Mouse (Mus musculus) hindbrain, embryonic 14.5 days (tissue): ENCODE measurements around the gene Srpk2. TPM values are rescaled to one million over a fixed set of nuclear protein-coding genes. Genes with fewer than 3 reads are reported as not detected.

ENCODE experiments used
- ATAC-seq: fragments of 200-750 bp; cut with Nextera tagmentation; 2 replicates; pipeline ENCODE4 v1.8.0; 2017; ENCODE audit warnings: moderate number of reproducible peaks, mild to moderate bottlenecking, moderate TSS enrichment, moderate library complexity; ENCODE audit not compliant: low FRiP score
- DNase-seq: peaks from one replicate; pipeline ENCODE4 v3.0.0-alpha.2; 2015; ENCODE audit warnings: low spot score
- H3K27ac ChIP-seq: fragments of 300-500 bp; sonication (generic); 2 replicates; pipeline ENCODE4 v1.5.1; 2014; ENCODE audit warnings: mild to moderate bottlenecking, moderate library complexity
- H3K27me3 ChIP-seq: fragments of 300-500 bp; sonication (generic); 2 replicates; pipeline ENCODE4 v1.6.1; 2014; ENCODE audit warnings: mild to moderate bottlenecking, low read length, mixed read lengths; ENCODE audit not compliant: control insufficient read depth, insufficient read depth
- H3K36me3 ChIP-seq: fragments of 300-500 bp; sonication (generic); replicated peaks from 2 replicates; pipeline ENCODE4 v1.6.1; 2014; ENCODE audit not compliant: control insufficient read depth, insufficient read depth
- H3K4me1 ChIP-seq: fragments of 300-500 bp; sonication (generic); replicated peaks from 2 replicates; pipeline ENCODE4 v1.6.1; 2014; ENCODE audit warnings: antibody characterized with exemption, low read length, mixed read lengths; ENCODE audit not compliant: control insufficient read depth, insufficient read depth
- H3K4me2 ChIP-seq: fragments of 300-500 bp; sonication (generic); replicated peaks from 2 replicates; pipeline ENCODE4 v1.6.1; 2014; ENCODE audit warnings: mild to moderate bottlenecking, moderate library complexity
- H3K4me3 ChIP-seq: fragments of 300-500 bp; sonication (generic); replicated peaks from 2 replicates; pipeline ENCODE4 v1.5.1; 2014; ENCODE audit warnings: mild to moderate bottlenecking, low read length
- H3K9ac ChIP-seq: fragments of 300-500 bp; sonication (generic); 2 replicates; pipeline ENCODE4 v1.6.1; 2014
- H3K9me3 ChIP-seq: fragments of 300-500 bp; sonication (generic); 2 replicates; pipeline ENCODE4 v1.6.1; 2016; ENCODE audit warnings: low read length; ENCODE audit not compliant: control insufficient read depth
- WGBS: fragments of 180-500 bp; shearing (Covaris S2); extraction: QIAGEN DNeasy Blood & Tissue Kit; methylation state at CpG from one replicate; pipeline ENCODE4 v1.1.7; 2014; 5-methylcytosine and 5-hydroxymethylcytosine counted together
- polyA plus RNA-seq: library from polyadenylated mRNA; unstranded; fragments of >200 nt; fragmentation: Nextera tagmentation; extraction: Ambion mirVana; gene quantifications from 2 replicates; pipeline ENCODE4 v1.2.1, GENCODE M21; 2014

Gene Srpk2
- polyA plus RNA-seq, 1 experiment from 2014 or later, result 119 TPM

DNA sequence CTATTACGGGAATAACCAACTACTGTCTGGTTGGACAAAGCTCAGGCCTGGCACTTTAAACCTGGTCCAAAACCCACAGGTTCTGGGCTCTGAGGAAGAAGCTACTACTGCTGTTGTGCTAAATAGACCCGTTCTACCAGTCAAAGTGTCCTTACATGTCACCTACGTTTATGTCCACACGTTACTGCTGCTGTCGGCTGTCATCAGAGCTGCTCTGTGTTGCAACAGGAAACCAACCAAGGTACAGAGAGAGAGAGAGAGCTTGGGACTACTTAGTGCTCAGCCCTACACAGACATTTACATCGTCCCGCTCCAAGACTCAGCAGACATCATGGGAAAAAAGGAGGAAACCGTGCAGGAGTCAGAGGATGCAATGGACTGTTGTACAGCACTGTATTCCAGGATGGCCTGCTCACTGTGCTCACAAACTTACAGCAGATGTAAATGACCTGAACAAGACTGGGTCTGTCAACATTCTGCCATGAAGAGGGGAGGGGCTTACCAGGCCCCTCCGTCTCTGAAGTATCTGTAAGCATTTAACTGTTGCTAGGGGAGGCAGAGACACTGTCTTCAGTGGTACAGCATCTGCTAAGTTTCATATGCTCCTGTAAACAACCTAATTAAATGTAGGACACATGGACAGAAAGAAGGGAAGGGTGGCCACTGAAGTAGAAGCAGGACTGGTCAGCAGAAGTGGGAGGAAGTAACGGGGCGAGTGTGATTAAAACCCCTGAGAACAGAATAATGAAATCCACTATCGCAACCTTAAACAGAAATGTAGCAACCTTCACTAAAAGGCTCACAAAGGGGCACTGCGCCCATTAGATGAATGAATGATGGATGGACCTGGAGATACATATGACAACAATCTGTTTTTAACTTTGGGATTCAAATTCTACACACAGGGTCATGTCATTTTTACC is 97.6 kb downstream of the Srpk2 start:
- Histone ChIP-seq H3K4me3 (no peak overlapping the region), H3K27ac (no peak overlapping the region), H3K4me1 (no peaks in the 10 kb centered on the region), H3K27me3 (no peaks in the 10 kb centered on the region), H3K9me3 (no peaks in the 10 kb centered on the region), H3K36me3 (no peaks in the 10 kb centered on the region), H3K4me2 (no peak overlapping the region), H3K9ac (no peak overlapping the region)
- DNase-seq (no peak), ATAC-seq (no peak)
- 84% methylated on average over 13 of the region's 13 CpGs for WGBS

DNA sequence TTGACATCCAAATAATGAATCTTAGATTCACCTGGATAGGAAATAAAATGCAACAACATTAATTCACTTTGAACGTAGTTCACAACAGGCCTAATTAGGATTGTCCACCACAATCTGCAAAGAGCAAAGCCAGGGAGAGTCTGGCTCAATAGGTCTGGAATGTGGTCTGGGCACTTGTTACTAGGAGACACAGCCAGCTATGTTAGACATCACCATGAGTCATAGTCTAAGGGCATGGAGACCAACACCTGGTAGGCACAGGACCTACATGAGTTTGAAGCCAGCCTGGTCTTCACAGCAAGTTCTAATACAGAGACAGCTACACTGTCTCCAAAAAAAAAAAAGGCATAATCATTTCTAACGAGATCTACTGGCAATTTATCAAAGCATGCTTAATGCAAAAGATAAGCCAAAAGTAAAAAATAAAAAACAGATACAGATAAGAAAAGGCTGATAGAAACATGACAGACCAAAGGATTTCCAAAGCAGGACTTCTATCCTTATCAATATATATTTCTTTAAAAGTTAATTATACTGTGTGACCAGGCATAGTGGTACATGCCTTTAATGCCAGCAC is 102.8 kb downstream of the Srpk2 start:
- WGBS, result 71% methylated on average over 2 of the region's 2 CpGs
- Histone ChIP-seq H3K36me3 (no peaks in the 10 kb centered on the region), H3K4me3 (no peak overlapping the region), H3K9ac (no peak overlapping the region), H3K27me3 (no peaks in the 10 kb centered on the region), H3K9me3 (no peaks in the 10 kb centered on the region), H3K4me1 (peaks cover 10% of the 10 kb centered on the region; the same call in 1 of the 2 replicates), H3K4me2 (no peak overlapping the region), H3K27ac (no peak overlapping the region)
- DNase-seq (no peak), ATAC-seq (no peak)

DNA sequence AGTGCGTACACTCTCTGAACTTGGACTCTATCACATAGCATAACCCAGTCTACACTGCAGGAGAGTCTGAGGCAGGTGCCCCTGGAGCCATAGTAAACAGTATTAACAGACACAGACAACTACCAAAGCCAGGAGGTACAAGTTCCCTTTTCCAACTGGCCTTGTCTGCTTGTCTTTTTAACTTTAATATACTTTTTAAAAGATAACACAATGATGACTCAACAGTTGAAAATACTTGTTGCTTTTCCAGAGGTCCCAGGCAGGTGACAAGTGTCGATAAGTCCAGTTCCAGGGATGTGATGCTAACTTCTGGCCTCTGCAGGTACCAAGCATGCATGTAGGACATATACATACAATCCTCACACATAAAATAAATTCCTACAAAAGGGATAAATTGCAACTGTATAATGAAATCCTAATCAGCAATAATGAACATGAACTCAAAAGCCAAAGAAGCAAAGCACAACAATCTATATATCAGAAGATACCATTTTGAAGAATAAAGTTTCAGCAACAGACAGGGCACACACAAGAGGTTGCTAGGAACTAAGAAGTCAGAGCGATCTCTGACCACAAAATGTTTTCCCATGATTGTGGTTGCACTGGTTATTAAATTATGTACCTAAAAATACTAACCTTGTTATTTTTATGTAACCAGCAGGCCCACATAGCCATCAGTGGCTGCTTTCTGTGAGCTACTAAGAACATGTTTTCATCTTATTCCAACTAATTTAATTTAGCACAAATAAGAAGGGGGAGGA is 105.1 kb downstream of the Srpk2 start:
- no peaks in the 10 kb centered on the region for H3K36me3 ChIP-seq
- H3K4me3 ChIP-seq, result no peak overlapping the region
- 94% methylated on average over 3 of the region's 3 CpGs for WGBS
- DNase-seq, result no peak
- H3K4me2 ChIP-seq, result no peak overlapping the region
- no peaks in the 10 kb centered on the region for H3K27me3 ChIP-seq
- H3K4me1 ChIP-seq, result peaks cover 10% of the 10 kb centered on the region; the same call in 1 of the 2 replicates
- no peak overlapping the region for H3K27ac ChIP-seq
- H3K9ac ChIP-seq, result no peak overlapping the region
- no peak for ATAC-seq
- H3K9me3 ChIP-seq, result no peaks in the 10 kb centered on the region

DNA sequence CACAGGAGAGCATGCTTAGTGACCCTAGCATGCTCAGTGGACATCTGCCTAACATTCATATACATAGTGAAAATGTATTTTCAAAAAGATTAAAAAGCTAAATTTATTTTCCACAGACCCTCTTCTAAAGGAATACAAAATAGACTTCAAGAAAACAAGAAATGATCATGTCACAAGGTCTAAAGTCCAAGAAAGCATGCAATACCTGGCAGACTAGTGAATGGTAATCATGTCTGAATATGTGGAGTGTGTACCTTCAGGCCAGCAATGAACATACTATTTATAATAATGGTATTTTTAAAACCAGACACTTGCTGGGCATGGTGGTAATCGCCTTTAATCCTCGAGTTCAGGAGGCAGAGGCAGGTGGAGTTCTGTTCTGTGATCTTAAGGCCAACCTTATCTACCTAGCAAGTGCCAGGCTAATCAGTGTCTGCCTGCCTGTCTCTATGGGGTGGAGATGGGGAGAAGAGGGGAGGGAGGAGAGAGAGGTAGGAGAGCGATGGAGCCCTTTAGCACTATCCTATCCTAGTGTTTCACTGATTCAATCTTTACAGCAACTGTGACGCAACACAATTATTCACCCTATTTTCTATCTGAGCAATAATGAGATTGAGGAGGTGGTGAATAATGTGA is 106.0 kb downstream of the Srpk2 start:
- Histone ChIP-seq H3K4me3 (no peak overlapping the region), H3K27ac (peak overlapping the region; percentile 10), H3K27me3 (no peaks in the 10 kb centered on the region), H3K9me3 (no peaks in the 10 kb centered on the region; the same call in 1 of the 2 replicates), H3K4me1 (peaks cover 10% of the 10 kb centered on the region; the same call in 1 of the 2 replicates), H3K36me3 (no peaks in the 10 kb centered on the region), H3K4me2 (no peak overlapping the region), H3K9ac (no peak overlapping the region)
- DNase-seq (no peak), ATAC-seq (no peak)
- WGBS, result 88% methylated on average over 4 of the region's 4 CpGs

DNA sequence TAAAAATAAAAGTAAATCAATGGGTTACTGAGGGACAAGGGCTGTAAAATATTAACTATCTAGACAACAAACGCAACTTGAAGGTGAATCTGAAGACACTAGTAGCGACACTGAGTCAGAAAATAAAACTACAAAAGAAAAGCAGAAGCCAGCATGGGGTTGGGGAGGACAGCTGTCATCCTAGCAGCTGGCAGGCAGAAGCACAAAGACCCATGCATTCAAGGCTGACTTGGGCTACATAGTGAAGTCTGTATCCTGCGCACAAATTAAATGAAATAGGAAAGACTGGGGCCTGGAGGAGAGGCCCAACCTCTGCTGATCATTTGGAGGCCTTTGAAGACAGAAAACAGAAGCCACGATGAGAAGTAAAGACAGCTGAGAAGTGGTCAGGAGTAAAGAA is 106.6 kb downstream of the Srpk2 start:
- WGBS, result 18% methylated on average over 4 of the region's 4 CpGs
- H3K9me3 ChIP-seq, result no peaks in the 10 kb centered on the region; the same call in 1 of the 2 replicates
- H3K4me1 ChIP-seq, result peaks cover 10% of the 10 kb centered on the region; the same call in 1 of the 2 replicates
- H3K4me2 ChIP-seq, result no peak overlapping the region
- no peak for DNase-seq
- no peak overlapping the region for H3K9ac ChIP-seq
- ATAC-seq, result peak; percentile 51; the same call in 1 of the 2 replicates
- no peaks in the 10 kb centered on the region for H3K36me3 ChIP-seq
- peak overlapping the region; percentile 10 for H3K27ac ChIP-seq
- H3K4me3 ChIP-seq, result no peak overlapping the region
- H3K27me3 ChIP-seq, result no peaks in the 10 kb centered on the region

DNA sequence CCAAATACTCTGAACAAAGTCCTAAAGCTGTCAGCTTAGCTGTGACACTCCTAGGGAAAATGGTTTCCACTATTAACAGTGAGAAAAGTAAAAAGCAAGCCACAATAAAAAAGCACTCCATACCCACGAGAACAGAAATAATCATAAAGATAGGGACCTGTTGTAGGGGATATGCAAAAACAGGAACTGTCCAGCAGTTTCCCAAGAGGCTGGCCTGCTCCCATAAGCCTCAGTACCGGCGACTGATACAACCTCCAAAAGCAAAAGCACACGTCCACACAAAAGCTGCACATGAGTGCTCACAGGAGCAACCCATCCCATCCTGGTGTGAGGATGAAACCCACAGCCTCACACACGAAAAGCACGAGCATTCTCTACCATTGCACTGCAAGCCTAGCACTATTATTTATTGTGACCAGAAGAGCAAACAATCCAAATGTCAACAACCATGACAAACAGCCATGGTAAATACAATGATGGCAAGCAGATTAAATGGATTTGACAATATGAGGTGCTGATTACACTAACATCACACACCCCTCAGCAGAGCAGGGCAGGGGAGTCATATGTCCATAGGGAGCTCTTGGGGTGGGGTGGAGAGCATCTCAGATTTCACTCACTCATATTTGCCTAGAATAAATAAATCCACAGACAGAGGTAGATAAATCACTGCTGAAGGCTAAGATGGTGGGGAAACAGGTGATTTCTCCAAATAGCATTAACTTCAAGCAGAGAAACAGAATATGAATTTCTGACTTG is 107.9 kb downstream of the Srpk2 start:
- H3K27ac ChIP-seq, result 0 out of 2 replicates have a peak overlapping the region, but pooled peaks have one; percentile 10
- no peak overlapping the region for H3K9ac ChIP-seq
- peaks cover 10% of the 10 kb centered on the region; the same call in 1 of the 2 replicates for H3K4me1 ChIP-seq
- ATAC-seq, result no peak; the same call in 1 of the 2 replicates
- no peaks in the 10 kb centered on the region; the same call in 1 of the 2 replicates for H3K9me3 ChIP-seq
- no peaks in the 10 kb centered on the region for H3K27me3 ChIP-seq
- DNase-seq, result no peak
- WGBS, result 63% methylated on average over 6 of the region's 6 CpGs
- H3K4me2 ChIP-seq, result no peak overlapping the region
- no peaks in the 10 kb centered on the region for H3K36me3 ChIP-seq
- H3K4me3 ChIP-seq, result no peak overlapping the region

DNA sequence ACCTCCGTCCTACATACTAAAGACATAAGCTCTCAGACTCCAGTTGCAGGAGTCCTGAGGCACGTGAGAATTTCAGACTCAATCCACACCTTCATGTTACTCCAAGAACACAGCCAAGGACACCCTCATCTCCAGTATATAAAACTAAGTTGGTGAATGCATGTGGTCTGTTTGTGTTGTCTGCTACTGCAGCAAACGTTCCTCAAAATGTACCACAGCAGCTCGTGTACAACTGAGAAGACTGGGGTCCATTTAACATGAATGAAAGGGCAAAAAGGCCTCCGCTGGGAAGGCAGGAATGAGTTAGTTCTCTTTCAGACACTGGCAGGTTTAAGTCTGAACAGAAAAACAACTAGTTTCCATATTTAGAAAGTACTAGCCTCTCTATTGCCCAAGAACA is 110.5 kb downstream of the Srpk2 start:
- Histone ChIP-seq H3K4me3 (no peak overlapping the region), H3K9ac (no peak overlapping the region), H3K4me1 (peaks cover 10% of the 10 kb centered on the region; the same call in 1 of the 2 replicates), H3K36me3 (no peaks in the 10 kb centered on the region), H3K27ac (no peak overlapping the region), H3K9me3 (no peaks in the 10 kb centered on the region; the same call in 1 of the 2 replicates), H3K27me3 (no peaks in the 10 kb centered on the region), H3K4me2 (no peak overlapping the region)
- no peak for ATAC-seq
- 96% methylated on average over 5 of the region's 5 CpGs for WGBS
- no peak for DNase-seq

DNA sequence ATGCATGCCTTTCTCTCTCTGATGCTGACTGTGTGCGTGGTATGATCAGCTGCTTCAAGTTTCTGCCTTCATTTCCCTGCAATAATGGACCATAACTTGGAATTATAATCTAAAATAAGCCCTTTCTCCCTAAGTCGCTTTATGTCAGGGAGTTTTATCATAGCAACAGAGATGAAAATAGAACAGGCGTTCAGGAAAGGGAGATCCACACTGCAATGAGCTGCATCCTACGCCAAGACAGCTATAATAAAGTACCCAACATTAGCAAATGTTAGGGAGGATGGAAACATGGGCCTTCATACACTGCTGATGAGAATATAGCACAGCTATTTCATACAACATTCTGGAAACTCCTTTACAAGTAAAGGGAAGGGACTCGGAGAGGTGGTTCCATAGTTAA is 116.2 kb downstream of the Srpk2 start:
- Histone ChIP-seq H3K36me3 (0 out of 2 replicates have a peak, but pooled peaks cover 12% of the 10 kb centered on the region), H3K27ac (no peak overlapping the region), H3K4me1 (no peaks in the 10 kb centered on the region), H3K4me3 (no peak overlapping the region), H3K9ac (no peak overlapping the region), H3K27me3 (no peaks in the 10 kb centered on the region), H3K9me3 (no peaks in the 10 kb centered on the region), H3K4me2 (no peak overlapping the region)
- 93% methylated on average over 5 of the region's 5 CpGs for WGBS
- ATAC-seq, result no peak
- no peak for DNase-seq
